Mouse (Mus musculus) hindbrain, embryonic 10.5 days (tissue): ENCODE measurements around the gene Hist3h2a. TPM values are rescaled to one million over a fixed set of nuclear protein-coding genes. Genes with fewer than 3 reads are reported as not detected.

ENCODE experiments used
- DNase-seq: peaks from one replicate; pipeline ENCODE4 v3.0.0-alpha.2; 2017; ENCODE audit warnings: low spot score
- H3K27ac ChIP-seq: fragments of 300-500 bp; sonication (generic); 2 replicates; pipeline ENCODE4 v1.5.1; 2016; ENCODE audit warnings: mild to moderate bottlenecking, moderate library complexity
- H3K27me3 ChIP-seq: fragments of 300-500 bp; sonication (generic); 2 replicates; pipeline ENCODE4 v1.6.1; 2016; ENCODE audit warnings: mild to moderate bottlenecking; ENCODE audit not compliant: poor library complexity, insufficient read depth, severe bottlenecking
- H3K36me3 ChIP-seq: fragments of 300-500 bp; sonication (generic); 2 replicates; pipeline ENCODE4 v1.6.1; 2016; ENCODE audit warnings: mild to moderate bottlenecking, moderate library complexity
- H3K4me1 ChIP-seq: fragments of 300-500 bp; sonication (generic); replicated peaks from 2 replicates; pipeline ENCODE4 v1.6.1; 2016; ENCODE audit warnings: mild to moderate bottlenecking
- H3K4me3 ChIP-seq: fragments of 300-500 bp; sonication (generic); 2 replicates; pipeline ENCODE4 v1.5.1; 2016; ENCODE audit warnings: mild to moderate bottlenecking, moderate library complexity
- H3K9me3 ChIP-seq: fragments of 300-500 bp; sonication (generic); 2 replicates; pipeline ENCODE4 v1.6.1; 2016; ENCODE audit warnings: mild to moderate bottlenecking, moderate library complexity
- WGBS: fragments of 180-500 bp; shearing (Covaris S2); methylation state at CpG from one replicate; pipeline ENCODE4 v1.1.7; 2016; 5-methylcytosine and 5-hydroxymethylcytosine counted together
- polyA plus RNA-seq: library from polyadenylated mRNA; unstranded; fragments of >200 nt; fragmentation: Nextera tagmentation; extraction: Ambion mirVana; gene quantifications from 2 replicates; pipeline ENCODE4 v1.2.1, GENCODE M21; 2016

Hist3h2a gene
- polyA plus RNA-seq, 1 experiment from 2014 or later: 49.0 TPM

DNA sequence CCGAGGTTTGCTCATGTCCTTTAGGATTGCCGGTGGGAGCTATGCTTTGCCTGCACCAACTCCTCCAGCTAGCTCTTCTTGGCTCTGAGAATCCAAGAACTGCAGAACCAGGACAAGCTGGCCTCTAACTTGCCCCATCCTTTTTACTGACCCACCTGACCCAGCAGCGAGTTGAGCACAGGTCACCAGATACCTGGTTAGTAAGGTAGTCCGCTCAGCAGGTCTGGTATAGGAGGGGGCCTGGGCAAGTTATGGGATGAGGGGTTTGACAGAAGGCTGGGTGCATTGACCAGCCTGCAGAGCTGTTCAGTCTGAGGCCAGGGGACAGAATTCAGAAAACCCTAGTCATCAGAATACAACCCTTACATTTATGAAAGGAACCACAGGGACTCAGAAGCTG lies 25.4 kb upstream of the Hist3h2a start:
- Histone ChIP-seq H3K9me3 (no peaks in the 10 kb centered on the region), H3K4me3 (no peak overlapping the region), H3K36me3 (peaks cover 35% of the 10 kb centered on the region), H3K4me1 (peaks cover 9% of the 10 kb centered on the region; the same call in 1 of the 2 replicates), H3K27ac (peak overlapping the region; percentile 80; the same call in 1 of the 2 replicates), H3K27me3 (no peaks in the 10 kb centered on the region)
- 84% methylated on average over 4 of the region's 4 CpGs for WGBS
- DNase-seq: no peak

DNA sequence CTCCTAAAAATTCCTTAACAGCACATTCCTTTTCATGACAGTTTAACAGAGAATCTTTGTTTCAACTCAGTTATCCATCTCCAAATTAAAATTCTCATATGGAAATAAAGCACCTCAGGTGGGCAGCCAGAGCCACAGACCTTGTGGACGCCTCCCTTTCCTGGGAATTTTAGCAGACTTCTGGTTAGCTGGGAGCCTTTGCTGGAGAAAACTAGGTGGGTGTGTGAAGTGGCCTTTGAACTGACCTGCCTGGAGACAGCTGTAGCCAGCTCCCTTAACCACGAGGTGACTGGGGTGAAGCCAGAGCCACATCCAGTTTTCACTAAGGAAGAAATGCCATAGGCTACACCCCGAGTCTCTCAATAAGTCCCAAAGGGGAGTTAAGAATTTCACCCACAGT lies 24.8 kb upstream of the Hist3h2a start:
- H3K27ac ChIP-seq: no peak overlapping the region
- no peak overlapping the region for H3K4me3 ChIP-seq
- DNase-seq: no peak
- H3K9me3 ChIP-seq: no peaks in the 10 kb centered on the region
- H3K4me1 ChIP-seq: peaks cover 9% of the 10 kb centered on the region; the same call in 1 of the 2 replicates
- peaks cover 41% of the 10 kb centered on the region for H3K36me3 ChIP-seq
- WGBS: 58% methylated on average over 3 of the region's 3 CpGs
- H3K27me3 ChIP-seq: no peaks in the 10 kb centered on the region

DNA sequence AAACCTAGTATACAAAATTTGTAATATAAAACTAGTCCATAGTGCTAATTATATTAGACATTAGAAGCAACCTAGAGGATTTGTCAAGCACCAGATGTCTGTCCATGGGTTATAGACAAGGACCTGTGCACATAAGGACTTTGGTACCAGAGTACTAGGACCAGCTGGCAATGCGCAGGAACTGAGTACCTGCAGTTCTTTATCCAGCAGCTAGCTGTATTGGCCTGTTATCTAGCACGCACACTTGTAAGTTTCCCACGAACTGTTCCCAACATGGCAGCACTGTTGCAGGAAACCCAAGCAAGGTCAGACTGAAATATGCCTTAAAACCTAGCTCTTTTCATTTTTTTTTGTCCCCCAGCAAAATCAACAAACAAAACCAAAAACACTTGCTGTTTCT lies 24.2 kb upstream of the Hist3h2a start:
- WGBS: 96% methylated on average over 3 of the region's 3 CpGs
- H3K9me3 ChIP-seq: no peaks in the 10 kb centered on the region
- H3K4me3 ChIP-seq: no peak overlapping the region
- DNase-seq: no peak
- no peak overlapping the region for H3K27ac ChIP-seq
- no peaks in the 10 kb centered on the region for H3K27me3 ChIP-seq
- peaks cover 47% of the 10 kb centered on the region for H3K36me3 ChIP-seq
- H3K4me1 ChIP-seq: peaks cover 9% of the 10 kb centered on the region; the same call in 1 of the 2 replicates

DNA sequence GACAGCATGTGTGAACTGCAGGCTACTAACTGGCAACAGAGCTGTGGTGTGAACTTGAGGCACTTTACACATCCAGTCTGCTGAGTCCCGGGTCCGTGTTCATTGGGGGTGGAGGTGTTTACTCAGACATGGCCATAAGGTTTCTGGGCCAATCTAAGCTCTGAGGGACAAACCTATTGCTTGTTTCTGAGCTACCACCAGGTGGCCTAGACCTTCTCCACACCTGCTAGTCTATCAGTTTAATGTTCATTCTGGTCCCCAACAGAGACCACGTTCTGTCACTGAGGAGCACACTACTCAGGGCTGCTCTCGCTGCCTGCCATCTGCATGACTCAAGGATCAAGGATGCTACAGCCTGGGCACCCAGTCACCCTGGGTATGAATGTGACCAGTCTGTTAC lies 22.9 kb upstream of the Hist3h2a start:
- WGBS: 90% methylated on average over 4 of the region's 4 CpGs
- Histone ChIP-seq H3K4me1 (peaks cover 16% of the 10 kb centered on the region), H3K27ac (no peak overlapping the region), H3K27me3 (no peaks in the 10 kb centered on the region), H3K4me3 (no peak overlapping the region), H3K9me3 (no peaks in the 10 kb centered on the region), H3K36me3 (peaks cover 60% of the 10 kb centered on the region)
- DNase-seq: no peak

DNA sequence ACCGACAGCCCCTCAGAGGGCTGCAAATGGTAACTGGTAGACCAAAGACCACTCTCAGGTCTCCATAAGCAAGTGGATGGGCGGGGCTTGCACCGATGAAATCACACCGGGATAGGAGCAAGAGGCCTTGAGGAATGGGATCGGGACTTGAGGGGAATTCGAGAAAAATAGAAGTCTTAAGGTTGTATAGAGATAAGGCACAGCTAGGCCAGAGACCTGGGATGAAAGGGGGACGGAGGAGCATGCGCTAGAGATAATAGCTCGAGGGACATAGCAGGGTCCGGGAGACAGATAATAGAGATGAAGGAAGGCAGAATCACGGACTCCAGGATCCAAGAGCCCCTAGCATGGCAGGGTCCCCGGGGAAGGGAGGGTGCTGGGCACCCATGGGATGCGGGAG lies 16.6 kb upstream of the Hist3h2a start:
- no peaks in the 10 kb centered on the region for H3K9me3 ChIP-seq
- peak overlapping the region; percentile 98 for H3K4me3 ChIP-seq
- 2% methylated on average over 13 of the region's 13 CpGs for WGBS
- no peaks in the 10 kb centered on the region for H3K27me3 ChIP-seq
- DNase-seq: peak; percentile 45
- H3K36me3 ChIP-seq: peaks cover 42% of the 10 kb centered on the region
- peak overlapping the region; percentile 96 for H3K27ac ChIP-seq
- peaks cover 38% of the 10 kb centered on the region for H3K4me1 ChIP-seq

DNA sequence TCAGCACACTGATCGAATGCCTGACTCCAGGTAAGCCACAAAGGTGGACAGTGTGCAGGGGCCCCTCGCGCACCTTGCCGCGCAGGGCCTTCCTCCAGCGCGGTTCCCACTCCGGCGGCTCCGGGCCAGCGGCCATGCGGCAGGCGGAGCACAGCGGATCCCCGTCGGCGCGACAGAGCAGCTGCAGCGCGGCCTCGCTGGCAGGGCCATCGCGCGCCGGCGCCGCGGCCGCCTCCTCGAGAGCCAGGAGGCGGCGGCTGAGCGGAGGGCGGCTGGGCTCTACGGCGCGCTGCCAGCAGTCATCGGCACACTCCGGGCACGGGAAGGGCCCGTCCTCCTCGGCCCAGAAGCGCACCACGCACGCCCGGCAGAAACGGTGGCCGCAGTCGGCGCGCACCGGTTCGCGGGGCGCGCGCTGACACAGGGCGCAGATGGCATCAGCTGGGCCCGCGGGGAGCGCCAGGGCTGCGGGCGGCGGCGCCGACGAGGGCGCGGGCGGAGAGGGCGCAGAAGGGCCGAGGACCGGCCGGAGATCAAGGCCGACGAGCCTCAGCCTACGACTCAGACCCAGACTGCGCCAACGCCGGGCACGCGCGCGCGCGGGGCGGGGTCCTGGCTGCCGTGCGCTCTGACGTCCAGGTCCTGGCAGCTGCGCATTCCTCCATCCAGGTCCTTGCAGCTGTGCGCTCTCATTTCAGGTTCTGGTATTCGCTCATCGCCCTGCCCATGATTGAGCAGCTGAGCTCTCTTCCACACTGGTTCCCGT lies 16.0 kb upstream of the Hist3h2a start, which contains the start of gene Rnf187:
Rnf187 (minus strand) TSS at position 595 of the 766 bp plus-strand sequence.
- no peaks in the 10 kb centered on the region for H3K9me3 ChIP-seq
- peak; percentile 93 for DNase-seq
- under 1% methylated on average over 95 of the region's 95 CpGs for WGBS
- H3K27ac ChIP-seq: peak within 1 kb of the TSS; percentile 96
- no peaks in the 10 kb centered on the region; the same call in 1 of the 2 replicates for H3K27me3 ChIP-seq
- peaks cover 36% of the 10 kb centered on the region for H3K36me3 ChIP-seq
- H3K4me3 ChIP-seq: peak within 1 kb of the TSS; percentile 98
- H3K4me1 ChIP-seq: peaks cover 38% of the 10 kb centered on the region

DNA sequence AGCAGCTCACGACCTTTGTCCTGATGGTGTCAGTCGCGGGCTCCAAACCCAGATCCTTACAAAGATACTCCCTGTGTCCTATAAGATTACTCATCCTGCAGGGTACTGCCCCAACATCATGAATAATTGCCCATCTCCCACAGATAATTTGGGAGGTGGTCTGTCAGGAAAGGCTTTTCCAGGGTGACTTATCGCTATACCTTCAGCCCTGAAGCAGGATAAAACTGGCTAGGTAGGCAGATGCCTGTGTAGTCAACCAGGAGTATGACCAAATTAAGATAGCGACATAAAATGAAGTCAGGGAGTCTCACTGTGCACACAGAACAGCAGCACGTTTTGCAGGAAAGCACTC lies 15.4 kb upstream of the Hist3h2a start:
- Histone ChIP-seq H3K9me3 (no peaks in the 10 kb centered on the region), H3K27me3 (no peaks in the 10 kb centered on the region; the same call in 1 of the 2 replicates), H3K4me1 (peaks cover 38% of the 10 kb centered on the region), H3K27ac (peak overlapping the region; percentile 96), H3K4me3 (peak overlapping the region; percentile 98), H3K36me3 (peaks cover 31% of the 10 kb centered on the region)
- WGBS: 18% methylated on average over 6 of the region's 6 CpGs
- DNase-seq: no peak

DNA sequence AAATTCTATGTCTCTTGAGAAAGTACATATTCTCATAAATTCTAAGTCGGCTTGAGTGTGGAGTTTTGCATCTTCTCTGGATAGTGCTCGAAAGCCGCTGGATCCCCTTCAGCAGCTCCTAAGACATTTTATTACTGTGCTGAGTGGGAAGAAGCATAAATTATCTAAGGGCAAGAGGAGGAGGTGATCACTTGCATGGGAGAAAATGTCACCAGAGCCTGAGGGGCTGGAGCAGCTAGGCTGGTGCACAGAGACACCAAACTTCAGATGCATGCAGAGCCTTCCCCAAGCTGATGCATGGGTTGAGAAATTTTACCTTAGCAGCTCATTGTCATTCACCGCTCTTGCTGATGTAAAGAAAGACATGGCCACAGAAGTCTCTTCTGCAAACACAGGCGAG lies 10.3 kb upstream of the Hist3h2a start:
- H3K9me3 ChIP-seq: no peaks in the 10 kb centered on the region
- H3K36me3 ChIP-seq: no peaks in the 10 kb centered on the region
- H3K4me1 ChIP-seq: peaks cover 16% of the 10 kb centered on the region
- no peak overlapping the region for H3K4me3 ChIP-seq
- WGBS: 83% methylated on average over 5 of the region's 5 CpGs
- peaks cover 8% of the 10 kb centered on the region for H3K27me3 ChIP-seq
- no peak overlapping the region for H3K27ac ChIP-seq
- DNase-seq: no peak

DNA sequence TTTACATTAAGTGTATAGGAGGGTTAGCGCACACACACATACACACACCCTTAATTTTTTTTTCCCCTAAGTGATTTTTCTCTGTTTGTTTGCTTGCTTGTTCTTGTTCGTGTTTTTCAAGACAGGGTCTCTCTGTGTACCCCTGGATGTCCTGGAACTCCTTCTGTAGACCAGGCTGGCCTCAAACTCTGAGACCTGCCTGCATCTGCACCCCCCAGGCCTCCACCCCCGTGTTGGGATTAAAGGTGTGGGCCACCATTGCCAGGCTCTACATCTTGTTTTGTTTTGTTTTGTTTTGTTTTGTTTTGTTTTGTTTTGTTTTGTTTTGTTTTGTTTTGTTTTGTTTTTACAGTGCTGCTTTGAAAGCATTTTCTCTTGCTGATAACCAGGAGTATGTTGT lies 7.2 kb upstream of the Hist3h2a start:
- no peak for DNase-seq
- Histone ChIP-seq H3K9me3 (no peaks in the 10 kb centered on the region), H3K27ac (0 out of 2 replicates have a peak overlapping the region, but pooled peaks have one; percentile 24), H3K4me3 (no peak overlapping the region; the same call in 1 of the 2 replicates), H3K4me1 (peaks cover 17% of the 10 kb centered on the region), H3K27me3 (peaks cover 14% of the 10 kb centered on the region), H3K36me3 (no peaks in the 10 kb centered on the region)
- 83% methylated on average over 3 of the region's 3 CpGs for WGBS

DNA sequence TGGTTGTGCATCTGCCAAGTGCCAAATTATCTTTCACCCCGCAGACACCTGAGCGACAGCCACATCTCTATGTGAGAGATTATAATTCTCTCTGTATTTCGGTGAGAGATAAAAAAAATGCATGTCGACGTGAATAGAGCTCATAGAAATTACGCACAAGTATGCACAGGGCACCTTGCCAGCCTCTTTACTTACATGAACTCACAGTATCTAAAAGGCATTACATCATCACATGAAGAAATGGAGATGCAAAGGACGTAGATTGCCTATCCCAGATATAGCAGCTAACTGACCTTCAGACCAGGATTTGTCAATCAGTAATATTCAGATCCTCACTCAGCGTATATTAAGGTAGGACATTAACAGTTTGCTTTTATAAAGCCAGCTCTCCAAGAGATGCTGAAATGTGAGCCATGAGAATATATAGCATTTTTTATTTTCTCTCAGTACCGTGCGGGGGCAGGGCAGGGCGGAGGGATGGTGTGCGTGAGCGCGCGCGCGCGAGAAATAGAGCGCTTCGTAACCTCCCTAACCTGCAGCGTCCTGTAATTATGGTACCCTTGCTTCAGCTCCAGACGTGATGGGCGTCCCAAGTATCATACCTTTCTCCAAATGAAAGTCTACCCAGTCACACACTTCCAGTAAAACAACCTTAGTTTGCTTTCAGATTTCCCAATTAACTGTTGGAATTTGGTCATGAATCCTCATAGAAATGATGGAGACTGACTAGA lies 6.5 kb upstream of the Hist3h2a start:
- Histone ChIP-seq H3K27me3 (peaks cover 14% of the 10 kb centered on the region), H3K27ac (peak overlapping the region; percentile 95), H3K4me1 (peaks cover 20% of the 10 kb centered on the region), H3K36me3 (no peaks in the 10 kb centered on the region), H3K4me3 (peak overlapping the region; percentile 68), H3K9me3 (no peaks in the 10 kb centered on the region)
- no peak for DNase-seq
- WGBS: 21% methylated on average over 23 of the region's 23 CpGs

DNA sequence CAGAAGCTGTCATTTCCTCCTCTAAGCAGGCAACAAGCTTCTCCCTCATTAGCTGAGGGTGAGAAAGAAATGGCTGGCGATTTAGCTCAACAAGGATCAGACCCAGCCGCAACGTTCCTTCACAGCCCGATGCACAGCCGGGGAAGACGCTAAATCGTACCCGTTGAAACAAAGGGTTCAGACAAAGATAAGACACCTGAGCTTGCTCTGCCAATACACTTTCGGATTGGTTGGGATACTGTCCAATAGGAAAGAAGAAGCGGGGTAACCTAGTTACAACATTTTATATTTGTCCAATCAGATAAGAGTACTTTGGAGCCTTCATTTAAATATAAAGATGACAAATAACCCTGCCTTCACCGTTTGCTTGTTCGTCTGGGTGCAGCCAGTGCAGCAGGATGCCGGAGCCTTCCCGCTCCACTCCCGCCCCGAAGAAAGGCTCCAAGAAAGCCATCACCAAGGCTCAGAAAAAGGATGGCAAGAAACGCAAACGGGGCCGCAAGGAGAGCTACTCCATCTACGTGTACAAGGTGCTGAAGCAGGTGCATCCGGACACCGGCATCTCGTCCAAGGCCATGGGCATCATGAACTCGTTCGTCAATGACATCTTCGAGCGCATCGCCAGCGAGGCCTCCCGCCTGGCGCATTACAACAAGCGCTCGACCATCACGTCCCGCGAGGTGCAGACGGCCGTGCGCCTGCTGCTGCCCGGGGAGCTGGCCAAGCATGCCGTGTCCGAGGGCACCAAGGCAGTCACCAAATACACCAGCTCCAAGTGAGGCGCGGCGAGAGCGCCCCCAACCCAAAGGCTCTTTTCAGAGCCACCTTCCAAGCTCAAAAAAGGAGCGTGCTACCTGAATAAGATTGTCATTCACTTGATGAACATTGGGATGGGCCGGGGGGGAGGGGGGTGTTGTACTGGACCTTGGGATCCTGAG lies 5.7 kb upstream of the Hist3h2a start, which contains the start of gene Hist3h2ba:
Hist3h2ba (plus strand) TSS at position 379 of the 938 bp plus-strand sequence.
- peak within 1 kb of the TSS; percentile 95 for H3K27ac ChIP-seq
- no peaks in the 10 kb centered on the region for H3K9me3 ChIP-seq
- H3K36me3 ChIP-seq: no peaks in the 10 kb centered on the region
- H3K4me1 ChIP-seq: peaks cover 28% of the 10 kb centered on the region
- under 1% methylated on average over 48 of the region's 48 CpGs for WGBS
- peak within 1 kb of the TSS; percentile 68 for H3K4me3 ChIP-seq
- peak; percentile 78 for DNase-seq
- H3K27me3 ChIP-seq: peaks cover 14% of the 10 kb centered on the region
